Mouse (Mus musculus) gastrocnemius, postnatal 10 days (tissue): ENCODE measurements around the gene Lilrb4a. TPM values are rescaled to one million over a fixed set of nuclear protein-coding genes. Genes with fewer than 3 reads are reported as not detected.
"Not testable (repeated sequence)": the region's sequence is repeated elsewhere in the genome, so short reads cannot be mapped to it uniquely, and the experiment has no call there.

Experiments
- DNase-seq: peaks from one replicate; pipeline ENCODE4 v3.0.0; 2021; ENCODE audit warnings: mixed read lengths
- long read RNA-seq, 2 experiments: library from polyadenylated mRNA; stranded (forward); transcript quantifications; one replicate each; pipeline ENCODE4 v2.0.0; 2021
- total RNA-seq, 2 experiments: library from RNA; stranded (reverse); gene quantifications; 2 replicates each; pipeline ENCODE4 v1.2.3; 2021

The Lilrb4a gene
- total RNA-seq, result 1 to 10 TPM in 1 of 2 experiments, under 1 TPM in 1; 0.82 to 2.5 TPM
- long read RNA-seq, experiment 1, partial matches to known transcripts, result 1 of 3 reads
- long read RNA-seq, experiment 1, other reads (novel, unspliced or antisense), result 1 of 3 reads
- long read RNA-seq, experiment 2, partial matches to known transcripts, result 0 of 1 reads
- long read RNA-seq, experiment 2, other reads (novel, unspliced or antisense), result 1 of 1 reads

DNA sequence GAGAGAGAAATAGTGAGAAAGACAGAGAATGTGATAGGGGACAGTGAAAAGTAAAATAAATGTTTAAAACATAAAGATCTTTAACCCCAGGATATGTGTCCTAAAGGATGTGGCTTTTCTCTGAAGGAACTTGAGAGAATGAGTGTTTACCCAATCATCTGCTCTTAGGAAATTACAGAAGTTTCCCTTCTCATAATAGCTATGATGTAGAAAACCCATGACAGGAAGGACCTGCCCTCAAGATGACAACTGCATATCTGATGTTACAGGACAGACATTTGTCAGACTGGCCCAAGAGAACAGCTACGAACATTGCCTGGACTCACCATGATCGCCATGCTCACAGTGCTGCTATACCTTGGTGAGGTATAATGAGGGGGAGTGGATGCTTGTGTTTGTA is at the start of gene Lilrb4a:
Gene Lilrb4a (plus strand): TSS at position 266 of the 400 bp plus-strand sequence.
- DNase-seq, result not testable (repeated sequence)

DNA sequence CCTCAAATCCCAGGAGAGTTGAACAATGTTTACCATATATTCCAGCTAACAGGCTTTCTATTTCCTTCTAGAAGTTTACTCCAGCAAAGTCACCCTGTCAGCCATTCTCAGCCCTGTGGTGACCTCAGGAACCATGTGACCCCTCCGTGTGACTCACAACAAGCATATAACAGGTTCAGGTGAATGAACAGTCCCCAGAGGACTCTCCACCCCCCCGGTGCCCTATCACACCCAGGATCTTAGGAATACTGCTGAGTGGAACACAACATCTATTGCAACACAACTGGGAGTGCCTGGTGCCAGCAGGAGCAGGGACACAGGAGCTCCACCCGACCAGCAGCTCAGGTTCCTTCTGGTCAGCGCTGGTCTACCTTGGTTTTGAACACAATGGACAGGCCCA is 39.1 kb upstream of the Lilrb4a start:
- DNase-seq, result no peak

DNA sequence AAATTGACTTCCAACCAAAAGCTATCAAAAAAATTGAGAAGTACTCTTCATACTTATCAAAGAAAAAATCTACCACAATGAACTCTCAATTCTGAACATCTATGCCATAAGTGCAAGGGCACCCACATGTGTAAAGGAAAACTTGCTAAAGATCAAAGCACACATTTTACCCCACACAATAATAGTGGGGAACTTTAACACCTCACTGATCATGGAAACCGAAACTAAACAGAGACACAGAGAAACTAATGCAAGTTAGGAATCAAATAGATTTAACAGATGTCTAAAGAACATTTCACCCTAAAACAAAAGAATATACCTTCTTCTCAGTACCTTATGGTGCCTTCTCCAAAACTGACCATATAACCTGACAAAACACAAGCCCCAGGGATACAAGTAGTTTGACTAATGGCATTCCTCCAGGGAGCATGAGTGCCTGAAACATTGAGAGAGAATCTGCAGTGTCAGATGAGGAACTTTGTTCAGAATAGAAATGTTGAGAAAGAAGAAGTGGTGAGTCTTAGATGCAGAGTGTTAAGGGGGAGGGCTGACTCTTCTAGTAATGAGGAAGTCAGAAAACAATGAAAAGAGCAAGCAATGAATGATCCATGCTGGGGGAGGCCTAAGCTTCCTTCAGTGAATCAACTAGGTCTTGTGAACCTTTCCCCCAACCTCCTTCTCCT is 37.0 kb upstream of the Lilrb4a start:
- DNase-seq, result no peak

DNA sequence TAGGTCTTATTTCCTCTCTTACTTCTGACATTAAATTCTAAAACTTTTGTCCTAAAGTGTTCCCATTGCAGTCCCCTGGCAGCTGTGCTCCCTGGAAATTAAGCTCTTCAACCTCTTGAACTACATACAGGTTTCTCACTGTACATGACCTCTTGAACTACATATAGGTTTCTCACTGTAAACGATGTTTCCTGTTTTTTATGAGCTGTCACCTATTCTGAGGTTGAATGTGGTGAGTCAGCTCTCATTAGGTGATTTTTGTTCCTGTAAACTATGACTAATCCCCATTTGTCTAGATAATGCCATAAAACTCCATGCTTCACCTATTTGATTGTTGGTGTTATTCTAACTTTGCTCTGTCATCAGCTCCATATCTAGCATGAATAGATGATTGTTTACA is 36.4 kb upstream of the Lilrb4a start:
- no peak for DNase-seq

DNA sequence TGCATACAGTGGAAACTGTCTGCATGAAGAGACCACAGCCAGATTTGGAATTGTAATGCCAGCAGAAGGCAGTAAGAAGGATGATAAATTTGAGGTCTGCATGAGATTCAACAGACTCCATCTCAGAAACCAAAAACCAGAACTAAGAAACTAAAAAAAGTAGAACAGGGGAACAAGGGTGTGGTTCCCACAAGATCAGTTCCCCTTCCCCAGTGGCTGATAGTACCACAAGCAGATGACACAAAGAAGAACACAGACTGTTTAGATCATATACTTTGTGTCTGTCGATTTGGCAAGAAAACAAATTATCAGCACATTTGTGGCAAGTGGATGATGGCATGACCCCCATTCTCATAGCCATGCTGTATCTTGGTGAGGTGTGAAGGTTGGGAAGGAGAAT is 35.0 kb upstream of the Lilrb4a start:
- no peak for DNase-seq

DNA sequence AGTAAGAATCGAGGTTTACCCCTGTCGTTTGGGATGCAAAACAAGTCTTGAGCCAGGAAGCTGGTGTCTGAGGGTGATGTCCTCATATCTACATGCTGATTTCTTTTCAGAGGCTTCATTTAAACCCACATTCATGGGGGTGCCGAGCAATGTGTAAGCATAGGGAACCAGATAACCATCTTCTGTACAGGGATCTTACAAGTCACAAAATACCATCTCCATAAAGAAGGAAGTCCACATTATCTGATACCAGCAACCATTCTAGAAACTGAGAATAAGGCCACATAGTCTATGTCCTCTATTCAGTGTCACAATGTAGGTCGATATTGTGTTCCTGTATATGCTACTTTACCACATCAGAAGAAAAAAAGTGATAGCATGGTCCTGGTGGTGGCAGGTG is 34.4 kb upstream of the Lilrb4a start:
- no peak for DNase-seq

- not testable (repeated sequence) for DNase-seq
Observed at GRCm38 (mm10) chr10:51463800-51464199, 27.0 kb upstream of the Lilrb4a start.

- DNase-seq, result not testable (repeated sequence)
Observed at GRCm38 (mm10) chr10:51480397-51480796, 10.4 kb upstream of the Lilrb4a start, which contains the start of the genes Gm49339 and Lilr4b. Gene Gm49339, plus strand, starts transcription at chr10:51480612. Gene Lilr4b, plus strand, starts transcription at chr10:51480632.

GRCm38 (mm10) chr10:51520021-51520420 is 29.3 kb downstream of the Lilrb4a start:
- no peak for DNase-seq

DNA sequence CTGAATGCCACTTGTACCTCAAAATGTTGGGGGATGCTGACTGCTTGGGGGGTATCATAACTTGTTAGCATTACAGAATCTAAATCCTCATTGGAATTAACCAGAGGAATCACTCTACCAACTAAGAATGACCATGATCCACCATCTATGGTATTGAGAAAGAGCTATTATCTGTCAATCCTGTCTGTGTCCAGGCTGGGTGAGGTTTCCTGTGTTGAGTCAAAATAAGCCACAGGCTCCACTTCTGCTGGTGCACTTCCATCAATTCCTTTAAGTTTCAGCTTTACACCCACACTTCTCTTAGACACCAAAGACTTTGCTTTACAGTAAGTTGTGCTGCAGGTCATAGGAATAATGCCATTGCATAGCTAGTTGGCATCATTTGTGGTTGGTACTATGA is 30.7 kb downstream of the Lilrb4a start:
- no peak for DNase-seq

DNA sequence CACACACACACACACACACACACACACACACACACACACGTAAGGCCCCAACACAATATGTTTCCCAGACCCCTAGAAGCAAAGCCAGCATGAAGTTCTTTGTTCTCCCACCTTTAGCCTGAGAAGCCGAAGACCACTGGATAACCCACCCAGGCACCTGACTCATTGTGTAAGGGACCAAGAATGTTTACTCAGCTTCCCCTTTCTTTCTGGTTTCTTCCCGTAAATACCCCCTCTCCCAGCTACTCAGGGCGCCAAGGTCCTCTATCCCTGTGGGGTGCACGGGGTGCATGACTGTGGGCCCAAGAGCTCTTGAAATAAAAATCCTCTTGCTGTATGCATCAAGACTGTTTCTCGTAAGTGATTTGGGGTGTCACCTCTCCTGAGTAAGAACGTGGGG is 35.3 kb downstream of the Lilrb4a start:
- DNase-seq, result no peak

DNA sequence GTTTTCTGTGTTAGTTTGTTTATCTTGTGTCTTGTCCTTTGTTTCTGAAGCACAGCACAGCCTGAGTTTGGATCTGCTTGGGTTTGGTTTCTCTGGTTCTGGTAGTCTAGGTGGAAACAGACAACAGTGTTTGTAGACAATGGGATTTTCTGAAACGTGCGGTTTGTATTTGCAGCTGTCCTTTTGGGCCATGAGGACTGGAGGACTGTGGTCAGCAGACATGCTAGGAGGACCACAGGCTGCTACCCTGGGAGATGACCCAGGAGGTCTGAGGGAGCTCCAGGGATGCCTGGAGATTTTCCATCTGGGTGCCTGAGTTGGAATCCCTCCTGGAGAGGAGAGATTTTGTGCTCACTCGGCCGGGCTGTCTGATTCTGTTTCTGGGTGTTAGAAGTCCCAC is 35.9 kb downstream of the Lilrb4a start:
- DNase-seq, result no peak

- DNase-seq, result no peak
Observed at GRCm38 (mm10) chr10:51528840-51529434, 38.2 kb downstream of the Lilrb4a start.

GRCm38 (mm10) chr10:51529497-51529896 is 38.7 kb downstream of the Lilrb4a start:
- no peak for DNase-seq

DNA sequence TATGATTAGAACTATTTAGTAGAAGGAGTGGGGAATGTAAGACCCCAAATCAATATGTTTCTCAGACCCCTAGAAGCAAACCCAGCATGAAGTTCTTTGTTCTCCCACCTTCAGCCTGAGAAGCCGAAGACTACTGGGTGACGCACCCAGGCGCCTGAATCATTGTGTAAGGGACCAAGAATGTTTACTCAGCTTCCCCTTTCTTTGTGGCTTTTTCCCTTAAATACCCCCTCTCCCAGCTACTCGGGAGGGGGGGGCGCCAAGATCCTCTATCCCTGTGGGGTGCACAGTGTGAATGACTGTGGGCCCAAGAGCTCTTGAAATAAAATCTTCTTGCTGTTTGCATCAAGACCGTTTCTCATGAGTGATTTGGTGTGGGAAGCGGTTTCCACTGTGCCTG is 40.1 kb downstream of the Lilrb4a start:
- DNase-seq, result no peak

Other genes starting within 250 kb of the Lilrb4a start
- gene Gm49339, start 10.3 kb upstream of the Lilrb4a start, total RNA-seq, result 1 to 10 TPM in 1 of 2 experiments, under 1 TPM in 1; 0.59 to 1.1 TPM
- 1 to 10 TPM in 1 of 2 experiments, under 1 TPM in 1; 0.92 to 2.3 TPM for gene Lilr4b, start 10.3 kb upstream of the Lilrb4a start, total RNA-seq
- gene Fam162b, start 99.6 kb downstream of the Lilrb4a start, total RNA-seq, result not detected
- gene Gprc6a, start 140.5 kb downstream of the Lilrb4a start, total RNA-seq, result not detected
- gene Rfx6, start 186.8 kb downstream of the Lilrb4a start, total RNA-seq, result not detected